Mouse (Mus musculus): Measurements from ENCODE around the gene Plcl1. TPM values are rescaled to one million over a fixed set of nuclear protein-coding genes. Genes with fewer than 3 reads are reported as not detected.

Plcl1 gene
- polyA plus RNA-seq, 1 experiment: 1.00 TPM

DNA sequence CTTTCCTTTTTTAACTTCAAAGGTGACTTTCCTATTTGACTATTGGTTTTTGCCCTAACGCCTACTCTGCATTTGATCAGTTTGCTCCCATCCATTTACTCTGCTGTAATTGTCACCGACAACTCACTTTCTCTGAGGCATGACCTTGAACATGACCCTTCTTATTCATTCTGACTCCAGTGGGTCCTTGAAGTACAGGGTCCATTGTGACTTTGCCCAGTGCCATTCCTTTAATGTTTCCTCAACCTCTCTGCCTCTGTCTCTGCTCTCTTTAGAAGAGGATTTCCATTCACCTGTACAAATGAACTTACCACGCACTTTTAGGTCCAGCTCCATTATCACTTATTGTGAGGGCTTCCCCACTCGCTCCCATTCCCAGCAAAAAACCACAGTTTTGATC, 199.7 kb downstream of the Plcl1 start:
- no peak overlapping the region for H3ac ChIP-seq (ENCODE audit: control insufficient read depth, insufficient read length)
- no peak overlapping the region for H3K4me2 ChIP-seq (ENCODE audit: low read depth)
- TF ChIP-seq CEBPB (IDR thresholded peaks at IDR 0.05; ENCODE audit: insufficient read depth, poor library complexity, severe bottlenecking) (no peak), TCF3 (IDR thresholded peaks at IDR 0.05; ENCODE audit: insufficient read length, low read depth) (no peak), MYOG (IDR thresholded peaks at IDR 0.05; ENCODE audit: control insufficient read depth in 1 of 3, insufficient read depth in 1 of 3, insufficient read length in 2 of 3, low read depth in 2 of 3) (no peak), E2F4 (IDR thresholded peaks at IDR 0.05; ENCODE audit: insufficient read depth) (no peak), SRF (IDR thresholded peaks at IDR 0.05; ENCODE audit: control insufficient read depth, insufficient read length, low read depth) (no peak), MYOD1 (IDR thresholded peaks at IDR 0.05; ENCODE audit: control insufficient read depth in 1 of 3, insufficient read length in 2 of 3, low read depth in 2 of 3) (no peak), REST (IDR thresholded peaks at IDR 0.05; ENCODE audit: insufficient read depth, insufficient read length) (no peak), TCF12 (IDR thresholded peaks at IDR 0.05; ENCODE audit: insufficient read depth, poor library complexity, severe bottlenecking) (no peak), MAX (IDR thresholded peaks at IDR 0.05; ENCODE audit: low read depth) (no peak), POLR2A (IDR thresholded peaks at IDR 0.05; ENCODE audit: insufficient read length, low read depth) (no peak)
- H3K36me3 ChIP-seq (ENCODE audit: control insufficient read depth, insufficient read depth): no peaks in the 10 kb centered on the region
- no peak overlapping the region for H3K4me3 ChIP-seq
- no peaks in the 10 kb centered on the region for H3K27me3 ChIP-seq (ENCODE audit: control insufficient read depth, insufficient read depth, insufficient read length)
- H3K79me2 ChIP-seq (ENCODE audit: control insufficient read depth, insufficient read depth): no peaks in the 10 kb centered on the region

DNA sequence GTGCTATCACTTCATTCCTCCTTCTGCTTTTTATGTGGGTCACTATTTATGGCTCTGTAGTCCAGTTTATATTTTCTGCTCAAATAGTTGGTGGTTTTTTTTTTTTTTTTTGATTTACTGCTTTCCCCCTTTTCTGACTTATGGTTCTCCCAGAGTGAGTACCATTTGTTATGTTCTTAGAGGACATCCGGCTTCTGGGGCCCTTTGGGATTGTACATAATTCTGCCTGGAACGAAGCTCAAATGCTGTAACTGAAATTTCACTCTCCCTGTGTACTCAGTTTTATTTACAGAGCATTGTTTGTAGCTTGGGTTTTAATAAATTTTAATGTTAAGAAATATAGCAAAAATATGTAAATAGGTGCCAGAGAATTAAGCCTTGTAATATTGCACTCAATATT, 200.2 kb downstream of the Plcl1 start:
- H3ac ChIP-seq (ENCODE audit: control insufficient read depth, insufficient read length): no peak overlapping the region
- H3K27me3 ChIP-seq (ENCODE audit: control insufficient read depth, insufficient read depth, insufficient read length): no peaks in the 10 kb centered on the region
- H3K36me3 ChIP-seq (ENCODE audit: control insufficient read depth, insufficient read depth): no peaks in the 10 kb centered on the region
- H3K4me3 ChIP-seq: no peak overlapping the region
- no peak overlapping the region for H3K4me2 ChIP-seq (ENCODE audit: low read depth)
- H3K79me2 ChIP-seq (ENCODE audit: control insufficient read depth, insufficient read depth): no peaks in the 10 kb centered on the region
- TF ChIP-seq REST (IDR thresholded peaks at IDR 0.05; ENCODE audit: insufficient read depth, insufficient read length) (no peak), USF1 (IDR thresholded peaks at IDR 0.05; ENCODE audit: low read depth) (no peak), E2F4 (IDR thresholded peaks at IDR 0.05; ENCODE audit: insufficient read depth) (no peak), POLR2A (IDR thresholded peaks at IDR 0.05; ENCODE audit: insufficient read length, low read depth) (no peak), MYOG (IDR thresholded peaks at IDR 0.05; ENCODE audit: control insufficient read depth in 1 of 3, insufficient read depth in 1 of 3, insufficient read length in 2 of 3, low read depth in 2 of 3) (no peak), MAX (IDR thresholded peaks at IDR 0.05; ENCODE audit: low read depth) (no peak), TCF12 (IDR thresholded peaks at IDR 0.05; ENCODE audit: insufficient read depth, poor library complexity, severe bottlenecking) (no peak), TCF3 (IDR thresholded peaks at IDR 0.05; ENCODE audit: insufficient read length, low read depth) (no peak), CEBPB (IDR thresholded peaks at IDR 0.05; ENCODE audit: insufficient read depth, poor library complexity, severe bottlenecking) (no peak), SRF (IDR thresholded peaks at IDR 0.05; ENCODE audit: control insufficient read depth, insufficient read length, low read depth) (no peak), MYOD1 (IDR thresholded peaks at IDR 0.05; ENCODE audit: control insufficient read depth in 1 of 3, insufficient read length in 2 of 3, low read depth in 2 of 3) (no peak), POLR2AphosphoS2 (IDR thresholded peaks at IDR 0.05; ENCODE audit: insufficient read length, low read depth) (no peak)

DNA sequence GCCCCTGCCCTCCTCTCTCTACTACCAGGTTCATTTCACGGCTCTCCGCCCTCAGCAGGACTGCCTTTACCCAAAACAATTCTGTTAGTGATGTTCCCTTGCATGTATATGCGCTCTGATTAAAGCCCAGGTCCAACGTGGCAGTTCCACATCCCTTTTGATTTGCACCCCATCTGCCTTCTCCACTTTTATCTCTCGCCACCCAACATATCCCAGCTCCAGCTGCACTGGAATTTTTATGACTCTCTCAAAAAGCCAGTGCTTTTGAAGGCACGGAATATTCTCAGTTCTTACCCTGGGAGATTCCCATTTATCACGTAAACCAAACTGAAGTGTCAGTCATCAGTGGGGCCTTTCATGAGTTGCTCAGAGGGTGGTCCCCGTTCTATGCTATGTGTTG, 200.7 kb downstream of the Plcl1 start:
- Histone ChIP-seq H3ac (ENCODE audit: control insufficient read depth, insufficient read length) (no peak overlapping the region), H3K4me3 (no peak overlapping the region), H3K27me3 (ENCODE audit: control insufficient read depth, insufficient read depth, insufficient read length) (no peaks in the 10 kb centered on the region), H3K79me2 (ENCODE audit: control insufficient read depth, insufficient read depth) (no peaks in the 10 kb centered on the region), H3K36me3 (ENCODE audit: control insufficient read depth, insufficient read depth) (no peaks in the 10 kb centered on the region), H3K4me2 (ENCODE audit: low read depth) (no peak overlapping the region)
- TF ChIP-seq POLR2AphosphoS2 (IDR thresholded peaks at IDR 0.05; ENCODE audit: insufficient read length, low read depth) (no peak), USF1 (IDR thresholded peaks at IDR 0.05; ENCODE audit: low read depth) (no peak), TCF3 (IDR thresholded peaks at IDR 0.05; ENCODE audit: insufficient read length, low read depth) (no peak), E2F4 (IDR thresholded peaks at IDR 0.05; ENCODE audit: insufficient read depth) (no peak), SRF (IDR thresholded peaks at IDR 0.05; ENCODE audit: control insufficient read depth, insufficient read length, low read depth) (no peak), MYOD1 (IDR thresholded peaks at IDR 0.05; ENCODE audit: control insufficient read depth in 1 of 3, insufficient read length in 2 of 3, low read depth in 2 of 3) (no peak), MAX (IDR thresholded peaks at IDR 0.05; ENCODE audit: low read depth) (no peak), CEBPB (IDR thresholded peaks at IDR 0.05; ENCODE audit: insufficient read depth, poor library complexity, severe bottlenecking) (no peak), REST (IDR thresholded peaks at IDR 0.05; ENCODE audit: insufficient read depth, insufficient read length) (no peak), POLR2A (IDR thresholded peaks at IDR 0.05; ENCODE audit: insufficient read length, low read depth) (no peak), TCF12 (IDR thresholded peaks at IDR 0.05; ENCODE audit: insufficient read depth, poor library complexity, severe bottlenecking) (no peak), MYOG (IDR thresholded peaks at IDR 0.05; ENCODE audit: control insufficient read depth in 1 of 3, insufficient read depth in 1 of 3, insufficient read length in 2 of 3, low read depth in 2 of 3) (no peak)

DNA sequence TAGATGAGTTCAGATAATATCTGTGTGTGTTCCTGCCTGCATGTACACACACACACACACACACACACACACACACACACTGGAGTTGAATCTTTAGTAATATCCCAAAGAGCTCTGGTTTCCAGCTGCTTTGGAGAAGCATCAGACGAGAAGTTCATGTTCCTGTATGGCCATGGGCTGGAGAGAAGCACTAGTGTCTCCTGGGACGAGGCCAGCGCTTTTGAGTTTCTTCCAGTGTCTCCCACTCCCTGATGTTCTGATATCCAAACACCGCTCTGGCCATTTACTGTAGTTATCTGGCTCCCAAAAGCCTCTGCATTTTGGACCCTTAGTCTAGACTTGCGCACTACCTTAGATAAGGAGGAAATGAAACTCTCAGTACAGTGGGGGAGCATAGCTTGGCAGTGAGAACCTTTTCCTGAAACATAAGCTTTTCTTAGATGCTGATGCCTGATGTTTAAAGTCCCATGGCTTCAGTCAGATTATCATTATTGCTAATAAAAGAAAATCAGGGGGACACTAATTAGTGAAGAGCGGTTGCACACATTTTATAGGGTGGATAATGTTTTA, 207.1 kb downstream of the Plcl1 start:
- Histone ChIP-seq H3K79me2 (ENCODE audit: control insufficient read depth, insufficient read depth) (no peaks in the 10 kb centered on the region), H3K27me3 (ENCODE audit: control insufficient read depth, insufficient read depth, insufficient read length) (no peaks in the 10 kb centered on the region), H3K4me3 (no peak overlapping the region), H3K4me2 (ENCODE audit: low read depth) (no peak overlapping the region), H3K36me3 (ENCODE audit: control insufficient read depth, insufficient read depth) (no peaks in the 10 kb centered on the region), H3ac (ENCODE audit: control insufficient read depth, insufficient read length) (no peak overlapping the region)
- TF ChIP-seq USF1 (IDR thresholded peaks at IDR 0.05; ENCODE audit: low read depth) (no peak), E2F4 (IDR thresholded peaks at IDR 0.05; ENCODE audit: insufficient read depth) (no peak), MYOD1 (IDR thresholded peaks at IDR 0.05; ENCODE audit: control insufficient read depth in 1 of 3, insufficient read length in 2 of 3, low read depth in 2 of 3) (no peak), POLR2A (IDR thresholded peaks at IDR 0.05; ENCODE audit: insufficient read length, low read depth) (no peak), MYOG (IDR thresholded peaks at IDR 0.05; ENCODE audit: control insufficient read depth in 1 of 3, insufficient read depth in 1 of 3, insufficient read length in 2 of 3, low read depth in 2 of 3) (no peak), CEBPB (IDR thresholded peaks at IDR 0.05; ENCODE audit: insufficient read depth, poor library complexity, severe bottlenecking) (no peak)
